Mouse (Mus musculus): ENCODE results near the gene C1rl.

GRCm38 (mm10) chr6:124474621-124475020, 18.3 kb upstream of the C1rl start:
- TF ChIP-seq CTCF (IDR thresholded peaks at IDR 0.05; ENCODE audit: control insufficient read depth, insufficient read depth, insufficient replicate concordance, low read depth, low read length) (no peak), POLR2A (IDR thresholded peaks at IDR 0.05; ENCODE audit: control insufficient read depth, low read depth, low read length) (no peak)

Measured in testis, adult 2 months (tissue).